Mouse (Mus musculus): ENCODE data around the gene Tagap. TPM values are rescaled to one million over a fixed set of nuclear protein-coding genes. Genes with fewer than 3 reads are reported as not detected.
"Not testable (repeated sequence)": the region's sequence is repeated elsewhere in the genome, so short reads cannot be mapped to it uniquely, and the experiment has no call there.

Gene Tagap
- polyA plus RNA-seq, 1 experiment from 2014 or later, result 0.63 TPM

DNA sequence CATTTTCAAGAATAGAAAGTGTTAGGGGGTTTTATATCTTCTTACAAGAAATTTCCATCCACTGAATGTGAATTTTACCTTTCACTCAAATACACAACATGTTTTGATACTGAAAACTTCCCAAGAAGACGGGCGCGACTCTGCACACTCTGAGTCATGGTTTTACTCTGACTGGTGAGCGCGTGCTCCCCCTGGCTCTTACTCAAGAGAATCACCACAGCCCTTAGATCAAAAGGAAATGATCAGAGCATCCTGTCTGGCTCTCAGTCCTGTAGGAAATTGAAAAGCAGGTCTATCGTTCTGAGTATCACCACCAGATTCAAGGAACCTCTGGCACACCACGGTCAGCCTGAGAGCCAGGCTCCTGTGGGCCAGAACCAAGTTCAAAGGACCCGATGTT lies 13.8 kb downstream of the Tagap start:
- 47% methylated on average over 8 of the region's 8 CpGs for WGBS
- no peaks in the 10 kb centered on the region for H3K36me3 ChIP-seq (ENCODE audit: control insufficient read depth, insufficient read depth, low read length)
- no peak overlapping the region for H3K4me2 ChIP-seq (ENCODE audit: low read depth, low read length)
- no peak overlapping the region for H3K4me3 ChIP-seq (ENCODE audit: low read depth, low read length)
- ATAC-seq (ENCODE audit: low read depth) (no peak), DNase-seq (ENCODE audit: low spot score) (peak; percentile 69)
- H3K27me3 ChIP-seq (replicated peaks; ENCODE audit: control insufficient read depth, insufficient read depth, low read length), result no peaks in the 10 kb centered on the region
- no peaks in the 10 kb centered on the region for H3K4me1 ChIP-seq (ENCODE audit: control insufficient read depth, insufficient read depth, low read length)
- H3K9me3 ChIP-seq (ENCODE audit: control insufficient read depth, low read length), result no peaks in the 10 kb centered on the region
- H3K9ac ChIP-seq (ENCODE audit: low read depth, low read length), result no peak overlapping the region
- H3K27ac ChIP-seq (replicated peaks; ENCODE audit: low read depth, low read length), result no peak overlapping the region

GRCm38 (mm10) chr17:7945117-7946052 lies 19.6 kb downstream of the Tagap start, which contains the start of gene Rsph3a:
Gene Rsph3a, plus strand, starts transcription at chr17:7945614.
- ATAC-seq (ENCODE audit: low read depth) (peak; percentile 98), DNase-seq (ENCODE audit: low spot score) (peak; percentile 94)
- not testable (repeated sequence) for H3K4me1 ChIP-seq (ENCODE audit: control insufficient read depth, insufficient read depth, low read length); H3K27me3 ChIP-seq (replicated peaks; ENCODE audit: control insufficient read depth, insufficient read depth, low read length); H3K9me3 ChIP-seq (ENCODE audit: control insufficient read depth, low read length); H3K36me3 ChIP-seq (ENCODE audit: control insufficient read depth, insufficient read depth, low read length)
- H3K9ac ChIP-seq (ENCODE audit: low read depth, low read length), result peak within 1 kb of the TSS; percentile 63
- peak within 1 kb of the TSS; percentile 59 for H3K4me2 ChIP-seq (ENCODE audit: low read depth, low read length)
- H3K4me3 ChIP-seq (ENCODE audit: low read depth, low read length), result peak within 1 kb of the TSS; percentile 55
- WGBS, result 3% methylated on average over 39 of the region's 58 CpGs
- peak within 1 kb of the TSS; percentile 86 for H3K27ac ChIP-seq (replicated peaks; ENCODE audit: low read depth, low read length)

DNA sequence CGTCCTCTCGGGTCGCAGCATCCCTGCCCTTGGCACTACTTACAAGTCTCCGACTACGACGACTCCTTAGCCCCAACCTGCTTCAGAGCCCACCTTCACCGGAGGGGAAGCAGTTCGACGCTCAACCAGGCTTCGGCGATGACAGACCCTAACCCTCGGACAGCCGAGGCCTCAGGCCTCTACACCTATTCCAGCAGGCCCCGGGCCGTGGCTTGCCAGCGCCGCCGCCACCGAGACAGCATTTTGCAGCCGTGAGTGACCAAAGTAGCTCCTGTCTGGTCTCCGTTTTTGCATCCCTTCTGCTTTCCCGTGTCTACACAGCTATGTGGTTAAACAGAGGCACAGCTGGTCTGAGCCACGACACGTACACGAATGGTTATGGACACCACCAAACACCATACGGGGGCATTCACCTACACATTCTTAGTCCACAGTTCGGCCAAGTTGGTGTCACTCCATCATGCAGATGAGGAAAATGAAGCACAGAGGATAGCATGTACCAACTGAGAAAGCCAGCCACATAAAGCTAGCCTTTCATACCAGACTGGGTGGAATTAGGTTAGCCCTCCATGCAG lies 20.3 kb downstream of the Tagap start:
- peak overlapping the region; percentile 59 for H3K4me2 ChIP-seq (ENCODE audit: low read depth, low read length)
- peak overlapping the region; percentile 55 for H3K4me3 ChIP-seq (ENCODE audit: low read depth, low read length)
- H3K4me1 ChIP-seq (ENCODE audit: control insufficient read depth, insufficient read depth, low read length); DNase-seq (ENCODE audit: low spot score); H3K27me3 ChIP-seq (replicated peaks; ENCODE audit: control insufficient read depth, insufficient read depth, low read length); H3K36me3 ChIP-seq (ENCODE audit: control insufficient read depth, insufficient read depth, low read length); H3K9me3 ChIP-seq (ENCODE audit: control insufficient read depth, low read length): not testable (repeated sequence)
- H3K27ac ChIP-seq (replicated peaks; ENCODE audit: low read depth, low read length), result peak overlapping the region; percentile 86
- H3K9ac ChIP-seq (ENCODE audit: low read depth, low read length), result peak overlapping the region; percentile 63
- no CpG with 5 or more reads among the region's 27 CpGs for WGBS
- peak; percentile 39; the same call in 1 of the 2 replicates for ATAC-seq (ENCODE audit: low read depth)

DNA sequence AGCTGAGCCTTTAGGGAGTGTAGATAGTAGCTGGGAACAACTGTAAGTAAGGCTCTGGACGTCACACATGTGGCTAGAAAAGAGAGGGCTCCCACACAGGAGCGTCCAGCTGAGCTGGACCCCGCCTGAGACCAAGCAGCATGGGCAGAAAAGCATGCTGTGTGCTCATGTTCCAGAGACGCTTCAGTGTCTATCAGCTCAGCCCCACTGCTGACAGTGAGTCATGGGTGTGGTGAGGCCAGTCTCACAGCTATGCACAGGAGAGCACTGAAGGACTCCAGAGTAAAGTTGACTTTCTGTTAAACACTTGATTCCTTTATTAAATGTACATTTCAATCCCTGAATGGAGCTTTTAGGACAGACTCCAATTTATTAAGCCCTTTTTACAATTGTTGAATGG lies 25.5 kb downstream of the Tagap start:
- H3K27ac ChIP-seq (replicated peaks; ENCODE audit: low read depth, low read length); H3K4me3 ChIP-seq (ENCODE audit: low read depth, low read length); ATAC-seq (ENCODE audit: low read depth); DNase-seq (ENCODE audit: low spot score); H3K4me1 ChIP-seq (ENCODE audit: control insufficient read depth, insufficient read depth, low read length); H3K9me3 ChIP-seq (ENCODE audit: control insufficient read depth, low read length); H3K27me3 ChIP-seq (replicated peaks; ENCODE audit: control insufficient read depth, insufficient read depth, low read length); H3K36me3 ChIP-seq (ENCODE audit: control insufficient read depth, insufficient read depth, low read length); H3K9ac ChIP-seq (ENCODE audit: low read depth, low read length); H3K4me2 ChIP-seq (ENCODE audit: low read depth, low read length): not testable (repeated sequence)
- no CpG with 5 or more reads among the region's 4 CpGs for WGBS

DNA sequence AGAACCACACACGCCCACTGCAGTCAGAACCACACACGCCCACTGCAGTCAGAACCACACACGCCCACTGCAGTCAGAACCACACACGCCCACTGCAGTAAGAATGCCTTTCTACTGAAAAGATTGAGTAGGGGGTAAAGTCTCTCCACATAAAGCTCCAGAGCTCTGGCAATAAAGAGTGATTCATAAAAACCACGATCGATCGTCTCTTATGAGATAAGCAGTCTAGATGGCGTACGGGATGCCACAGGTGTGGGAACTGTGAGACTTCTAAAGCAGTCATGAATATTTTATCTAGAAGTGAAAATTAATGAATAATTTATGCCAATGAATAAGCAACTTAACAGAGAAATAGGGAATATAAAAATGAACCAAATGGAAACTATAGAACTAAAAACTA lies 31.4 kb downstream of the Tagap start:
- not testable (repeated sequence) for ATAC-seq (ENCODE audit: low read depth); H3K4me3 ChIP-seq (ENCODE audit: low read depth, low read length); H3K27ac ChIP-seq (replicated peaks; ENCODE audit: low read depth, low read length); H3K36me3 ChIP-seq (ENCODE audit: control insufficient read depth, insufficient read depth, low read length); DNase-seq (ENCODE audit: low spot score); H3K9ac ChIP-seq (ENCODE audit: low read depth, low read length); H3K4me2 ChIP-seq (ENCODE audit: low read depth, low read length); H3K4me1 ChIP-seq (ENCODE audit: control insufficient read depth, insufficient read depth, low read length); H3K27me3 ChIP-seq (replicated peaks; ENCODE audit: control insufficient read depth, insufficient read depth, low read length); H3K9me3 ChIP-seq (ENCODE audit: control insufficient read depth, low read length)
- 94% methylated on average over 7 of the region's 9 CpGs for WGBS

DNA sequence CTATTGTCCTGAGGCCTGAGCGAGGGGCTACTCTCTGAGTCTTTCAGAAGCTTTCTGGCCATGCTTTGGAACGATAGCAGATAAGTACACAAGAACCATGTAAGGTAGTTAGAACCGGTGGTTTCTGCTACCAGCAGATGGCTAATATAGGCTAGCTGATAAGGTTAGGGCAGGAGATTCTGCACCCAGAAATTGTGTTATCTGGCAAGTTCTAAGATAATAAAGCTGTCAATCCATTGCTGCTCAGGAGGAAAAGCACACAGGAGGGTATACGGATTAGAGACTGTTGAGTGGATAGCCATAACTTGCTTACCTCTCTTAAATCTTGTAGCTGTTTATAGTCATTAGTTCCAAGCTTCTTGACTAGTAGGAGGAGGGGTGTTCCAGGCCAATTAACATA lies 37.5 kb downstream of the Tagap start:
- not testable (repeated sequence) for H3K4me1 ChIP-seq (ENCODE audit: control insufficient read depth, insufficient read depth, low read length); H3K36me3 ChIP-seq (ENCODE audit: control insufficient read depth, insufficient read depth, low read length); H3K27ac ChIP-seq (replicated peaks; ENCODE audit: low read depth, low read length); DNase-seq (ENCODE audit: low spot score); H3K27me3 ChIP-seq (replicated peaks; ENCODE audit: control insufficient read depth, insufficient read depth, low read length); H3K4me3 ChIP-seq (ENCODE audit: low read depth, low read length); H3K4me2 ChIP-seq (ENCODE audit: low read depth, low read length); H3K9me3 ChIP-seq (ENCODE audit: control insufficient read depth, low read length); H3K9ac ChIP-seq (ENCODE audit: low read depth, low read length); ATAC-seq (ENCODE audit: low read depth)
- WGBS, result 95% methylated on average over 4 of the region's 4 CpGs

DNA sequence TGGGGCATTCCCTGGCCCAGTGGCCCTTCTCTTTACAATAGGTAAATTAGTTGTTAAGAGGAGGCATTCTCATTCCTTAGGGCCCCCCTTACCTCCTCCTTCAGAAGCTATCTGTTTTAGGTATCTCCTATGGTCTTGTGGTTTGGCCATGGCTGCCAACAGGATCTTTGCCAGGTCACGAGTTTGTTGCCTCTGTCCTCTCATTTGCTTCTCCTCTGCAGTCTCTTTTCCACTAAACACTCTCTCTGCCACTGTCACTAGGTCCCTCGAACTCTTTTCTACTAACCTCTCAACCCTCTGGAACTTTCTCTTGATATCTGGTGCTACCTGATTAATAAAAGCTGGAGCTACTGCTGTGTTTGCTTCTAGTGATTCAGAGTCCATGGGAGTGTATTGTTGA lies 38.6 kb downstream of the Tagap start:
- H3K4me3 ChIP-seq (ENCODE audit: low read depth, low read length); ATAC-seq (ENCODE audit: low read depth); H3K4me2 ChIP-seq (ENCODE audit: low read depth, low read length); H3K9ac ChIP-seq (ENCODE audit: low read depth, low read length); H3K9me3 ChIP-seq (ENCODE audit: control insufficient read depth, low read length); H3K27ac ChIP-seq (replicated peaks; ENCODE audit: low read depth, low read length); DNase-seq (ENCODE audit: low spot score); H3K36me3 ChIP-seq (ENCODE audit: control insufficient read depth, insufficient read depth, low read length); H3K4me1 ChIP-seq (ENCODE audit: control insufficient read depth, insufficient read depth, low read length); H3K27me3 ChIP-seq (replicated peaks; ENCODE audit: control insufficient read depth, insufficient read depth, low read length): not testable (repeated sequence)
- 83% methylated on average over 2 of the region's 2 CpGs for WGBS

- H3K4me3 ChIP-seq (ENCODE audit: low read depth, low read length); H3K4me1 ChIP-seq (ENCODE audit: control insufficient read depth, insufficient read depth, low read length); H3K4me2 ChIP-seq (ENCODE audit: low read depth, low read length); H3K9me3 ChIP-seq (ENCODE audit: control insufficient read depth, low read length); H3K27me3 ChIP-seq (replicated peaks; ENCODE audit: control insufficient read depth, insufficient read depth, low read length); H3K27ac ChIP-seq (replicated peaks; ENCODE audit: low read depth, low read length); H3K36me3 ChIP-seq (ENCODE audit: control insufficient read depth, insufficient read depth, low read length); H3K9ac ChIP-seq (ENCODE audit: low read depth, low read length); DNase-seq (ENCODE audit: low spot score); ATAC-seq (ENCODE audit: low read depth): not testable (repeated sequence)
- WGBS, result 89% methylated on average over 3 of the region's 5 CpGs
These were observed 42.7 kb downstream of the Tagap start for GRCm38 (mm10) chr17:7968490-7968889.

All from embryonic facial prominence, embryonic 14.5 days (tissue).